Mouse (Mus musculus) lung, adult 2 months (tissue): ENCODE data around the gene Mau2.

Source experiments
- CTCF ChIP-seq: fragments of 200-500 bp; IDR thresholded peaks from 2 replicates; pipeline ENCODE4 v1.5.1; 2011; ENCODE audit warnings: mild to moderate bottlenecking, low read length, control low read depth; ENCODE audit not compliant: insufficient read depth
- POLR2A ChIP-seq: fragments of 200-500 bp; IDR thresholded peaks from 2 replicates; pipeline ENCODE4 v1.6.1; 2011; ENCODE audit warnings: low read depth, mild to moderate bottlenecking, control low read depth, low read length, borderline replicate concordance; ENCODE audit errors: extremely low read depth

DNA sequence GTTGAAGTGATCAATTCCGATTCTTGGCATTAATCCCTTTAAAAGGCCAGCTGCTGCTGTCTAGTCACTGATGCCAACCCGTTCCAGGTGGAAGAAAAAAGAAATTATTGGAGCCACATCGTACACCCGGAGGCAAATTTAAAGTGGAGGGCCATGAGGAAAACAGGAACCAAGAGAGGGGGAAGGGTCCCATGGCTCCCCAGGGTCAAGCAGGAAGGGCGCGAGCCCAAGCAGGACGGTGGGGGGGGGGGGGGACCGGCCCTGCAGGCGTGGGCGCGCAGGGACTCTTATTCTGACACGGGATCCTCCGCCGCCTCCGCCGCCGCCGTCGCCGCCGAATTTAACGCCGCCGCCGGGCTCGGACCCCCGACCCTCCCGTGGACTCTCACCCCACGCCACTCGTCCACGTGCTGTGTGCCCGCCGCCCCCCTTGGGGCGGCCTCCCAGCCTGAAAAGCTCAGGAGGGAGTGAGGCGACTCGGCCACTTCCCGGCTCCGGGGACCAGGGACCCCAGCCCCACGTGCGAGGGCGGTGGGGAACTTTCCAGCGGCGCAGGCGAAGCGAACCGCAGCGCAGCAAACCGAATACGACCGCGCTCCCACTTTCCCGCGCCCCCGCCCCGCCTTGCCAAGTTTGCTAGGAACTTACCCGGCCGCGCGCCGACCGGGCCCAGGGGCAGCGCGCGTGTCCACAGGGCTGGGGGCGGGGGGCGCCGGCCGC lies 68.9 kb downstream of the Mau2 start:
- TF ChIP-seq CTCF (no peak), POLR2A (no peak)
